Mouse (Mus musculus) limb, embryonic 11.5 days (tissue): ENCODE measurements at regions not wholly inside any gene's neighbourhood (a gene's known extent, or its start where the extent isn't known, plus 50 kb on each side); places are given as distances from the start of the nearest gene placed in this dataset.

Source experiments
- ATAC-seq: fragments of 200-750 bp; cut with Nextera tagmentation; 2 replicates; pipeline ENCODE4 v1.8.0; 2017; ENCODE audit warnings: low read depth; ENCODE audit not compliant: insufficient number of reproducible peaks, low FRiP score, low TSS enrichment
- DNase-seq: peaks from one replicate; pipeline ENCODE4 v3.0.0-alpha.2; 2015; ENCODE audit warnings: low spot score
- H3K27ac ChIP-seq: fragments of 300-500 bp; sonication (generic); replicated peaks from 2 replicates; pipeline ENCODE4 v1.5.1; 2014; ENCODE audit warnings: low read depth, mild to moderate bottlenecking, low read length
- H3K27me3 ChIP-seq: fragments of 300-500 bp; sonication (generic); 2 replicates; pipeline ENCODE4 v1.6.1; 2014; ENCODE audit warnings: mild to moderate bottlenecking, low read length, mixed read lengths; ENCODE audit not compliant: control insufficient read depth, insufficient read depth
- H3K36me3 ChIP-seq: fragments of 300-500 bp; sonication (generic); 2 replicates; pipeline ENCODE4 v1.6.1; 2014; ENCODE audit warnings: mild to moderate bottlenecking, low read length, moderate library complexity, mixed read lengths; ENCODE audit not compliant: control insufficient read depth, insufficient read depth
- H3K4me1 ChIP-seq: fragments of 300-500 bp; sonication (generic); 2 replicates; pipeline ENCODE4 v1.6.1; 2014; ENCODE audit warnings: low read length, mixed read lengths; ENCODE audit not compliant: control insufficient read depth, insufficient read depth
- H3K4me2 ChIP-seq: fragments of 300-500 bp; sonication (generic); 2 replicates; pipeline ENCODE4 v1.6.1; 2014; ENCODE audit warnings: low read depth, mild to moderate bottlenecking, moderate library complexity; ENCODE audit not compliant: severe bottlenecking
- H3K4me3 ChIP-seq: fragments of 300-500 bp; sonication (generic); 2 replicates; pipeline ENCODE4 v1.5.1; 2014; ENCODE audit warnings: low read depth, low read length
- H3K9ac ChIP-seq: fragments of 300-500 bp; sonication (generic); 2 replicates; pipeline ENCODE4 v1.6.1; 2014; ENCODE audit warnings: mild to moderate bottlenecking, low read length
- H3K9me3 ChIP-seq: fragments of 300-500 bp; sonication (generic); 2 replicates; pipeline ENCODE4 v1.6.1; 2016; ENCODE audit warnings: low read length; ENCODE audit not compliant: control insufficient read depth
- WGBS: fragments of 180-500 bp; shearing (Covaris S2); extraction: QIAGEN DNeasy Blood & Tissue Kit; methylation state at CpG from one replicate; pipeline ENCODE4 v1.1.7; 2014; 5-methylcytosine and 5-hydroxymethylcytosine counted together

DNA sequence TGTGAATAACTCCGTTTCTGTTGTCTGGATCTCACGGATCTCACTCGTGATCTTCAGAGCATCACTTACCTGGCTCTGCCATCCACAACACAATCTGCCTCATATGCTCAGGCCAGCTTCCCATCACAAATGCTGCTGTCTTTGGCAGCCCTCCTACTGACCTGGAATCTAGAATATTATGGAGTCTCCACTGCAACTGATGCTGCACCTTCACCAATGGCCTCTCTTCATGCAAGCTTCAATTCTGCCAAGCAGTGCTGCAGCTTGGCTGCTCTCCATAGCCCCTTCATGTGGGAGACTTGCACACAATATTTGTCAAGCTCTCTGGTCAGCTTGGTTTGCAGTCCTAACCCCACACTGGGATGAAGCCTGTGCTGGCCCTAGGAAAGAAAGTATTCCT is 183.1 kb downstream of the Rbm26 start:
- 87% methylated on average over 3 of the region's 3 CpGs for WGBS
- H3K4me3 ChIP-seq = no peak overlapping the region

GRCm38 (mm10) chr14:104966046-104966445 is 211.1 kb downstream of the Rbm26 start:
- WGBS = 59% methylated on average over 1 of the region's 1 CpGs
- DNase-seq = peak; percentile 60
- no peak overlapping the region for H3K4me3 ChIP-seq

More for the DNA sequence above, 183.1 kb downstream of the Rbm26 start:
- H3K4me2 ChIP-seq = no peak overlapping the region
- DNase-seq (no peak), ATAC-seq (no peak)
- H3K9me3 ChIP-seq = no peaks in the 10 kb centered on the region
- no peaks in the 10 kb centered on the region for H3K36me3 ChIP-seq
- H3K27ac ChIP-seq = no peak overlapping the region
- H3K27me3 ChIP-seq = no peaks in the 10 kb centered on the region
- no peak overlapping the region for H3K9ac ChIP-seq
- H3K4me1 ChIP-seq = no peaks in the 10 kb centered on the region

DNA sequence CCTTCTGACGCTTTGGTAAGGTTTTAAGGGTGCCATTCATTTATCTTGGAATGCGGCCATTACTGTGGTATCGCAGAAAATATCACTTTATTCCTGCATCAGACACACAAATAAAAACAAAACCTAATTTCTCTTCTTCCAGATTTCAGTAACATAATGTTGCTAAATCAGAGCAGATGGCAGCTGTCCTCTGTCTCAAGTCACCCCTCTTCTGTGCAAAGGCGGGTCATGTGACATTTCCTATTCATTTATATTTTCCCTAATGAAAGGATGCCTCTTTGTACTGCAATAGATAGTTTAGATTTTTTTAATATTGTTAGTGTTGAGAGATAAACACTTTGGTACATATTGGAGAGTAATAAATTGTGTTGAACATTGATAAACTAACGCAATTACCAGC is 233.7 kb downstream of the Rbm26 start:
- H3K9ac ChIP-seq = no peak overlapping the region
- 87% methylated on average over 5 of the region's 5 CpGs for WGBS
- no peak overlapping the region for H3K4me3 ChIP-seq
- no peaks in the 10 kb centered on the region for H3K9me3 ChIP-seq
- ATAC-seq (no peak), DNase-seq (no peak)
- no peak overlapping the region for H3K27ac ChIP-seq
- no peaks in the 10 kb centered on the region for H3K27me3 ChIP-seq
- H3K36me3 ChIP-seq = no peaks in the 10 kb centered on the region
- no peak overlapping the region for H3K4me2 ChIP-seq
- H3K4me1 ChIP-seq = no peaks in the 10 kb centered on the region

More at GRCm38 (mm10) chr14:104966046-104966445, 211.1 kb downstream of the Rbm26 start:
- no peaks in the 10 kb centered on the region for H3K9me3 ChIP-seq
- no peaks in the 10 kb centered on the region for H3K36me3 ChIP-seq
- ATAC-seq = no peak
- H3K9ac ChIP-seq = no peak overlapping the region
- no peaks in the 10 kb centered on the region for H3K27me3 ChIP-seq
- H3K4me2 ChIP-seq = no peak overlapping the region
- H3K27ac ChIP-seq = no peak overlapping the region
- H3K4me1 ChIP-seq = no peaks in the 10 kb centered on the region

GRCm38 (mm10) chr14:104939961-104940360 is 237.2 kb downstream of the Rbm26 start:
- H3K9me3 ChIP-seq = no peaks in the 10 kb centered on the region
- H3K4me3 ChIP-seq = no peak overlapping the region

GRCm38 (mm10) chr14:104937083-104937864 is 239.9 kb downstream of the Rbm26 start:
- WGBS = 85% methylated on average over 10 of the region's 10 CpGs
- no peaks in the 10 kb centered on the region for H3K36me3 ChIP-seq
- DNase-seq = no peak
- no peak overlapping the region for H3K4me3 ChIP-seq
- no peaks in the 10 kb centered on the region for H3K4me1 ChIP-seq
- H3K27ac ChIP-seq = no peak overlapping the region
- H3K9ac ChIP-seq = no peak overlapping the region
- no peaks in the 10 kb centered on the region for H3K9me3 ChIP-seq
- H3K27me3 ChIP-seq = no peaks in the 10 kb centered on the region
- no peak for ATAC-seq
- H3K4me2 ChIP-seq = no peak overlapping the region

More at GRCm38 (mm10) chr14:104939961-104940360, 237.2 kb downstream of the Rbm26 start:
- no peak overlapping the region for H3K27ac ChIP-seq
- H3K27me3 ChIP-seq = no peaks in the 10 kb centered on the region
- H3K4me1 ChIP-seq = no peaks in the 10 kb centered on the region
- no peaks in the 10 kb centered on the region for H3K36me3 ChIP-seq
- no peak for DNase-seq
- ATAC-seq = no peak
- no peak overlapping the region for H3K4me2 ChIP-seq
- WGBS = 86% methylated on average over 15 of the region's 15 CpGs
- H3K9ac ChIP-seq = no peak overlapping the region

DNA sequence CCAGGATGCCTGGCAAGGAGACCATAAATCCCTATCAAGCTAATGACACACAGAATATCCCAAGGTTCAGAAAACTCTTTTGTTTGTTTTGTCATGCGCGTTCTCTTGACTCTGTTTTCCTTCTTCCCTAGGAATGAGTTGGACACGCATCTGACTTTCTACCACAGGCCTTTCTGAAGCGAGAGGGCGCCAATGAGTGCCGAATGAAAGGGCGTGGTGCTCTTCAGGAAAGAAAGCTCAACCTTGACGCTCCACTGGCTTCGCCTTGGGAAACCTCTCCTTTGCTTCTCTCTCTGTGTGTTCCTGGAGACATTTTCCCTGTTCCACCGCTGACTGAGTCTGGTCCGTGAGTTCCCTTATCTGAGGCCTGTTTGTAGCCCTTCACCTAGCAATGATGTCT is 241.2 kb downstream of the Rbm26 start:
- 73% methylated on average over 11 of the region's 11 CpGs for WGBS
- no peaks in the 10 kb centered on the region for H3K36me3 ChIP-seq
- no peaks in the 10 kb centered on the region for H3K9me3 ChIP-seq
- H3K9ac ChIP-seq = no peak overlapping the region
- no peak overlapping the region for H3K4me3 ChIP-seq
- H3K27ac ChIP-seq = no peak overlapping the region
- DNase-seq = no peak
- no peak overlapping the region for H3K4me2 ChIP-seq
- H3K27me3 ChIP-seq = no peaks in the 10 kb centered on the region
- H3K4me1 ChIP-seq = no peaks in the 10 kb centered on the region
- no peak for ATAC-seq

GRCm38 (mm10) chr14:104905706-104906105 is 271.4 kb downstream of the Rbm26 start:
- Histone ChIP-seq H3K27me3 (no peaks in the 10 kb centered on the region), H3K9ac (no peak overlapping the region), H3K4me2 (no peak overlapping the region), H3K27ac (no peak overlapping the region), H3K9me3 (no peaks in the 10 kb centered on the region), H3K4me1 (no peaks in the 10 kb centered on the region), H3K4me3 (no peak overlapping the region), H3K36me3 (no peaks in the 10 kb centered on the region)
- no peak for ATAC-seq
- DNase-seq = no peak

DNA sequence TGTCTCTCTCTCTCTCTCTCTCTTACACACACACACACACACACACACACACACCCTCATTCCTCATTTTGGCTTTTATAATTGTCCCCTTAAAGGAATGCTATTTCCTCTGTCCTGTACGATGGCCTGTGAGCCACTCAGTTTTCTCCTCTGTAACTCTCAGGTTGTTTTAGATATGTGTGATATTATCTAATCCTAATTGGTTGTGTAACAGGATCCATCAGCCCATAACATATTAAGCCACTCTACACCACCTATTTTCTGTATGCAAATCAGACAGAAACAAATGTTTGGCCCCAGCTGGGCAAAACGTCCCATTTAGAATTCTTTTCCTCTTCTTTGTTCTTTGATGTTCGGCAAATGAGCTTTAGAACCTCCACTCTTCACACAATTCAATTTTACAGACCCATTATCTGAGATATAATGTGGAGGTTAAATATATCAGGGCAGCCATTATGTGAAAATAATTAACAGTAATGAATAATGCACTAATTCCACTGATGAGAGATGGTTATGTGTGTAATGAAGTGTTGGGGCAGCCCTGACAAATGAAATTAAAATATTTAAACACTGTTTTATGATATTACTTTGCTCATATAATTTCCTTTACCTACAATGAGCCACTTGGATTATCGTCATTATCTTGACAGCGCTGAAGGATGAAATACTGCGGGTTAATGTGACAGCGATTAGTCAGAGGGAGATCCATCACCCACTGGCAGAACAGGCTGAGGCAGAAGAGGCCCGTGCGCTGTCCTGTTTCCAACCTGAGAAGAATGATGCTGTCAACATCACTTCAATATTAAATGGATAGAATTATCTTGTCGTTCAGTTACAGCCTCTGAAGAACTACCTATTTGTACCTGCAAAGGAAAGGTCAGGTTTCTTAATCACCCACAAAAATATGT is 274.8 kb downstream of the Rbm26 start:
- Histone ChIP-seq H3K27me3 (no peaks in the 10 kb centered on the region), H3K36me3 (no peaks in the 10 kb centered on the region), H3K4me1 (no peaks in the 10 kb centered on the region), H3K9me3 (no peaks in the 10 kb centered on the region), H3K4me2 (no peak overlapping the region), H3K9ac (no peak overlapping the region), H3K4me3 (no peak overlapping the region), H3K27ac (no peak overlapping the region)
- 66% methylated on average over 10 of the region's 10 CpGs for WGBS
- DNase-seq (no peak), ATAC-seq (no peak)
